Mouse (Mus musculus) C2C12 (cell line): Measurements from ENCODE around the gene A630095N17Rik. TPM values are rescaled to one million over a fixed set of nuclear protein-coding genes. Genes with fewer than 3 reads are reported as not detected.
A peak's percentile ranks its signal among the peaks of the same experiment; 100 is the strongest.

Experiments used
- H3K27me3 ChIP-seq: one replicate; pipeline ENCODE4 v1.6.1; 2011; ENCODE audit not compliant: control insufficient read depth, insufficient read depth, insufficient read length
- H3K36me3 ChIP-seq: one replicate; pipeline ENCODE4 v1.6.1; 2011; ENCODE audit not compliant: control insufficient read depth, insufficient read depth
- H3K4me3 ChIP-seq: one replicate; pipeline ENCODE4 v1.5.1; 2011; ENCODE audit warnings: mild to moderate bottlenecking, control low read depth; ENCODE audit not compliant: poor library complexity, insufficient read depth, severe bottlenecking
- H3K79me2 ChIP-seq: one replicate; pipeline ENCODE4 v1.6.1; 2011; ENCODE audit not compliant: control insufficient read depth, insufficient read depth
- H3K79me3 ChIP-seq: one replicate; pipeline ENCODE4 v1.6.1; 2011; ENCODE audit warnings: low read depth, control low read depth
- H3ac ChIP-seq: one replicate; pipeline ENCODE3; 2011; ENCODE audit warnings: low read depth; ENCODE audit not compliant: control insufficient read depth, insufficient read length
- CEBPB ChIP-seq: IDR thresholded peaks from one replicate; pipeline ENCODE4 v1.6.1; 2011; ENCODE audit warnings: low read depth, mild to moderate bottlenecking, control low read depth, moderate library complexity
- CTCF ChIP-seq: IDR thresholded peaks from one replicate; pipeline ENCODE4 v1.5.1; 2011; ENCODE audit not compliant: control insufficient read depth, insufficient read depth, insufficient read length
- FOSL1 ChIP-seq: IDR thresholded peaks from one replicate; pipeline ENCODE4 v1.8.0; 2011; ENCODE audit warnings: mild to moderate bottlenecking, low read length; ENCODE audit not compliant: poor library complexity, insufficient read depth, severe bottlenecking
- MAX ChIP-seq: IDR thresholded peaks from one replicate; pipeline ENCODE4 v1.6.1; 2011; ENCODE audit warnings: mild to moderate bottlenecking, control low read depth
- MYOD1 ChIP-seq: IDR thresholded peaks from one replicate; pipeline ENCODE4 v1.6.1; 2011; ENCODE audit warnings: low read depth; ENCODE audit not compliant: control insufficient read depth, insufficient read length
- MYOG ChIP-seq: IDR thresholded peaks from one replicate; pipeline ENCODE4 v1.6.1; 2011; ENCODE audit not compliant: control insufficient read depth, insufficient read length; ENCODE audit errors: extremely low read depth
- USF1 ChIP-seq: IDR thresholded peaks from one replicate; pipeline ENCODE4 v1.6.1; 2011; ENCODE audit warnings: low read depth, mild to moderate bottlenecking, control low read depth, moderate library complexity
- microRNA-seq: library from miRNA; unstranded; fragments of <30 nt; microRNA quantifications from one replicate; pipeline ENCODE4, GENCODE M21; 2019; ENCODE audit warnings: borderline microRNAs expressed
- polyA plus RNA-seq: library from polyadenylated mRNA; unstranded; fragments of >200 nt; fragmentation: generic; extraction: Trizol; gene quantifications from one replicate; pipeline ENCODE4 v1.2.1, GENCODE M21; 2012; ENCODE audit warnings: missing spikeins

The A630095N17Rik gene
- polyA plus RNA-seq, 1 experiment = not detected

- no peaks in the 10 kb centered on the region for H3K27me3 ChIP-seq
- peaks cover 15% of the 10 kb centered on the region for H3K79me2 ChIP-seq
- TF ChIP-seq MYOG (no peak), MAX (no peak), CEBPB (no peak), FOSL1 (no peak), MYOD1 (no peak), CTCF (no peak), USF1 (no peak)
- H3ac ChIP-seq = no peak overlapping the region
- no peaks in the 10 kb centered on the region for H3K79me3 ChIP-seq
- peaks cover 11% of the 10 kb centered on the region for H3K36me3 ChIP-seq
- H3K4me3 ChIP-seq = no peak overlapping the region
These were observed 49.7 kb downstream of the A630095N17Rik start for GRCm38 (mm10) chr1:75182160-75182559.

DNA sequence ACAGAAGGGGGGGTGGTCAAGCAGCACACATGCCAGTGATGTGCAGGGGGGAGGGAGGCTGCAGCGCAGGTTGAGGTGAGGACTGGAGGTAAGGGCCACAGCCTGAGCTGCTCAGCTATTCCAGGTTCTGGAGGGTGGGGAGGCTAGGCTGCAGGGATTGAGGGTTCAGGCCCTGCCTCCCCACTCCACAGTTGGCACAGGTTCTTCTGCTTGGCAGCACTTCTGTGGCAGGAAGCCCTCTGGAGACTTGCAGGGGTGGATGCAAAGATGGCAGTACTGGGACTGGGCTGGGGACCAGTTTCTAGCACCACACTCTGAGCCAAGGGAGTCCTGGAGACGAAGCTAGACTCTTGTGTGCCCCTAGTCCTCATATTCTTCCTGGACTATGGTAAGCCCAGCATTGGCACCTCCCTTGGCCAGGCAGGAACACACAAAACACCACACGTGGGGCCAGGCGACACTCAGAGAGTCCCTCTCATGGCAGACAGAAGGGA, 50.5 kb downstream of the A630095N17Rik start:
- Histone ChIP-seq H3K79me3 (no peaks in the 10 kb centered on the region), H3K4me3 (no peak overlapping the region), H3K36me3 (peaks cover 10% of the 10 kb centered on the region), H3K79me2 (peaks cover 15% of the 10 kb centered on the region), H3K27me3 (no peaks in the 10 kb centered on the region), H3ac (no peak overlapping the region)
- TF ChIP-seq CTCF (no peak), CEBPB (no peak)

DNA sequence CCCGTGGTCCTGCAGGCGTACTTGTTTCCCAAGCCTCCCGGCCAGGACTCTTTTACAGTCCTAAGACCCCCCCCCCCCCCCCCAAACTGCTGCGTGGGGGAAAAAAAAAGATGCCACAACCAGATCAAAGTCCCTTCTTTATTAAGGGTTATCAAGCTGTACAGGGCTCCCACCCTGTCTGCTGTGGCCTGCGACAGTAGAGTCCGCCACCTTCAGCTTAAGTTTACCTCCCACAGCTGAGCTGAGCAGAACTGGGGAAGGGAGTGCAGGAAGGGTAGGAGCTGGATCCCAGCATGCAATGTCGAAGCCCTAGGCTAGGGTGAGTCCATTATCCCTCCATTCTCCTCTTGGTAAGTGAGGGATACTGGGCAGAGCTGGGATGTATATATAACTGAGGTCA, 51.2 kb downstream of the A630095N17Rik start:
- Histone ChIP-seq H3K79me2 (peaks cover 15% of the 10 kb centered on the region), H3K27me3 (no peaks in the 10 kb centered on the region), H3K36me3 (peaks cover 11% of the 10 kb centered on the region), H3K4me3 (peak overlapping the region; percentile 41), H3ac (no peak overlapping the region), H3K79me3 (no peaks in the 10 kb centered on the region)
- TF ChIP-seq MYOD1 (no peak), CTCF (no peak), CEBPB (no peak), MYOG (no peak), USF1 (no peak), MAX (no peak), FOSL1 (no peak)

DNA sequence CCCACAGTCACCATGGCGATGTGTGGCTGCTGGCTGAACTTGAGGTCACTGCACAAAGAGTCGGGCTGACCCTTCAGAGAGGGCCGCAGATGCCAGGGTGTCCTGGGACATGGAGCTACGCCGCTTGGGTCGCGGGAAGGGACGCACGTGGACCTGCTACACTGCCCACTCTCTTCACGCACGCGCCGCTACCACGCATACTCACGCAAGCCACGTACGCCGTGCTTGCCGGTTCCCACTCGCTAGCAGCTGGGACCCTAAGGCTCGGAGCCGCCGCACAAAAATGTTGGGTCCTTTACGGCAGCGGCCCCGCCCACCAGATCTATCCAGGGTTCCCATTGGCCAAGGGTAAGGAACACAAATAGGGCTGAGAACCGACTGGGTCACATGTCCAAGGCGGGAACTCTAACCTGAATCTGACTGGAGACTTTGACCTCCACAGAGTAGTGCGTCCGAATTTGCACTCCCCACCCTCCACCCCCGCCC, 51.8 kb downstream of the A630095N17Rik start, which contains the start of gene Abcb6:
TSS of gene Abcb6 (minus strand) at position 288 of the 486 bp plus-strand sequence.
- Histone ChIP-seq H3K36me3 (peaks cover 13% of the 10 kb centered on the region), H3K79me2 (peaks cover 15% of the 10 kb centered on the region), H3K4me3 (peak within 1 kb of the TSS; percentile 41), H3K79me3 (no peaks in the 10 kb centered on the region), H3K27me3 (no peaks in the 10 kb centered on the region), H3ac (peak within 1 kb of the TSS; percentile 56)
- TF ChIP-seq MYOD1 (no peak), CTCF (no peak), CEBPB (no peak), FOSL1 (no peak), MYOG (no peak), USF1 (peak; percentile 94), MAX (peak; percentile 87)

DNA sequence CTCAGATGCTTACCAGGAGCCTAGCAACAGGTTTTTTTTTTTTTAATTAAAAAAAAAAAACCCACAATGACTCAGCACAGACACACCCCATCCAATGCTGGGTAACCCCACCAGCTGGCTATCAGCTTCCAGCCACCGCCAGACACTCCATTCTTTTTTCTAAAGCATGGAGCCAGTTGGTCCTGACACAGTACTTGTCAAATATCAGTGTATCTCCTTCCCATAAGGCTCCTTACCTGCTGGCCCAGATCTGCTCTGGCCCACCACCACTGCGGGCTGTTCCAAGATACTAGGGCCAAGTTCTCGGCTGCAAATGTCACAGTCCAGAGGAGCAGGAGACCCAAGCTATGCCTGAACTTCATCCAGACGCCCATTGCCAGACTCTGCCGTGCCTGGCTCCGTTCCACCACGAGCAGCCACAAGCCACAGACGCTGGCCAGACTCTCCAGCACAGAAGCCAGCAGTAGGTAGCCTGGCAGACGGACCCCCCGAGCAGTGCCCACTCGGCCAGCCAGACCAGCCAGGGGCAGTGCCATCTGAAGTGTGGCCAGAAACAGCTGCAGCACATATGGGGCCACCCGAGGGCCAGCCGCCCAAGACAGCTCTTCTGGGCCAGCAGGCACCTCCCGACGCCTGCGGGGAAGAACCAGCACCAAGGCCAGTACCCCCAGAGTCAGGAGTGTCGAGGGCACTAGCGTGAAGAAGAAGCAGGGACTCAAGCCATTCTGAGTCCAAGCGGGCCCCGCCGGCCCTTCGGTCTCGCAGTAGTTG, 52.4 kb downstream of the A630095N17Rik start:
- Histone ChIP-seq H3K79me3 (no peaks in the 10 kb centered on the region), H3K79me2 (peaks cover 15% of the 10 kb centered on the region), H3K4me3 (peak overlapping the region; percentile 41), H3K27me3 (no peaks in the 10 kb centered on the region), H3K36me3 (peaks cover 16% of the 10 kb centered on the region), H3ac (peak overlapping the region; percentile 56)
- no peak for TF ChIP-seq USF1
- peak; percentile 31 for TF ChIP-seq FOSL1
- no peak for TF ChIP-seq MYOG
- TF ChIP-seq CTCF = no peak
- no peak for TF ChIP-seq CEBPB
- peak; percentile 45 for TF ChIP-seq MYOD1

Small RNA genes lying within 50 kb of the gene (microRNA-seq; reads per million reads assigned to microRNA genes)
- gene Gm27943 = not detected

Other genes with a start within 250 kb of the A630095N17Rik start
- 5.2 TPM for gene Nhej1, start 106.9 kb downstream of the A630095N17Rik start, polyA plus RNA-seq
- 0.08 TPM for gene Slc23a3, start 98.2 kb downstream of the A630095N17Rik start, polyA plus RNA-seq
- gene Cnppd1, start 89.4 kb downstream of the A630095N17Rik start, polyA plus RNA-seq = 25.8 TPM
- gene Retreg2, start 89.3 kb downstream of the A630095N17Rik start, polyA plus RNA-seq = 37.5 TPM
- 23.6 TPM for gene Zfand2b, start 63.5 kb downstream of the A630095N17Rik start, polyA plus RNA-seq
- gene Abcb6, start 51.7 kb downstream of the A630095N17Rik start, polyA plus RNA-seq = 34.9 TPM
- gene Ankzf1, start 40.0 kb downstream of the A630095N17Rik start, polyA plus RNA-seq = 4.0 TPM
- 16.8 TPM for gene Atg9a, start 39.9 kb downstream of the A630095N17Rik start, polyA plus RNA-seq
- 1.3 TPM for gene Glb1l, start 21.3 kb downstream of the A630095N17Rik start, polyA plus RNA-seq
- 110 TPM for gene Stk16, start 21.3 kb downstream of the A630095N17Rik start, polyA plus RNA-seq
- 167 TPM for gene Tuba4a, start 12.2 kb downstream of the A630095N17Rik start, polyA plus RNA-seq
- gene Dnajb2, start 4.3 kb upstream of the A630095N17Rik start, polyA plus RNA-seq = 27.7 TPM
- 15.3 TPM for gene Ptprn, start 32.4 kb upstream of the A630095N17Rik start, polyA plus RNA-seq
- not detected for gene Resp18, start 46.3 kb upstream of the A630095N17Rik start, polyA plus RNA-seq
- gene Dnpep, start 85.9 kb upstream of the A630095N17Rik start, polyA plus RNA-seq = 134 TPM
- gene Des, start 128.2 kb upstream of the A630095N17Rik start, polyA plus RNA-seq = 657 TPM
- gene Speg, start 143.2 kb upstream of the A630095N17Rik start, polyA plus RNA-seq = 29.4 TPM
- gene Gmppa, start 203.8 kb upstream of the A630095N17Rik start, polyA plus RNA-seq = 78.8 TPM
- 0.05 TPM for gene Asic4, start 218.3 kb upstream of the A630095N17Rik start, polyA plus RNA-seq
- 49.3 TPM for gene Chpf, start 247.2 kb upstream of the A630095N17Rik start, polyA plus RNA-seq
- gene Tmem198, start 247.4 kb upstream of the A630095N17Rik start, polyA plus RNA-seq = 0.70 TPM